In the genomic region with DNA sequence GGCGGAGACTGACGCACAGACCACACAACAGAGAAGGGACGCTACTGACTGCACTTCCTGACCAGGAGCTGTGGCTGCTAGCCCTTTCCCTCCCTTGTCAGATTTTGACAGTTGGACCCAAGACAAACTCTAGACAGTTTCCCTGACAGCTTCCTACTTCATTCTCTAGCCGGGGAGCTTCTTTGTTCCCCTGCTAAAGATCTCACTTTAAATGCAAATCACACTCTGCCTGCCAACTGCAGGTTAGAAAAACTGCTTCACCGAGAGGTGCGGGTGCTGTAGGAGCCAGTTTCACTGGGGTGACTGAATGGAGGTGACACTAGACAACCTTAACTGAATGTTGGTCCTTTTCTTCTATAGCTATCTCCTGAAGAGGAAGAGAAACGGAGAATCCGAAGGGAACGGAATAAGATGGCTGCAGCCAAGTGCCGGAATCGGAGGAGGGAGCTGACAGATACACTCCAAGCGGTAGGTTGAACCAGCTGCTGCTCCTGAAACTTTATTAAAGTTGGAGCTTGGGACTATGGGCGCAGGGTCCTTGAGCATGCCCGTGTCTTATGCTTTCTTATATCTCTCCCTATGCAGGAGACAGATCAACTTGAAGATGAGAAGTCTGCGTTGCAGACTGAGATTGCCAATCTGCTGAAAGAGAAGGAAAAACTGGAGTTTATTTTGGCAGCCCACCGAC, we compare ENCODE assay signal across 9 mouse cellular contexts. TPM values are rescaled to one million over a fixed set of nuclear protein-coding genes. Genes with fewer than 3 reads are reported as not detected.
DNase-seq lines count a peak whose midpoint lies in the region; ATAC-seq and TF ChIP-seq lines count a peak whose summit lies in the region.
"Had no signal": no experiment of that assay in that cellular context is flagged by ENCODE, and none has a peak within 500 bp of the region (broad histone marks: within the 10 kb centered on the region; RNA-seq: fewer than 3 reads in every experiment).

No protein-coding gene starts in this region.

- no peaks in the 10 kb centered on the region for H3K27me3 ChIP-seq in heart, postnatal 0 days (ENCODE audit: control insufficient read depth, insufficient read depth, low read length)
- H3K27me3 ChIP-seq in heart, adult 2 months (ENCODE audit: control insufficient read depth, insufficient read depth, low read length), result no peaks in the 10 kb centered on the region
- peaks cover 26% of the 10 kb centered on the region for H3K27me3 ChIP-seq in hindbrain, embryonic 14.5 days (ENCODE audit: control insufficient read depth, insufficient read depth, low read length)
- peaks cover 27% of the 10 kb centered on the region for H3K27me3 ChIP-seq in midbrain, embryonic 15.5 days (replicated peaks)
- H3K27me3 ChIP-seq: Patski had no signal

- peaks cover 13% of the 10 kb centered on the region for H3K36me3 ChIP-seq in heart, postnatal 0 days (replicated peaks; ENCODE audit: control insufficient read depth, insufficient read depth, low read length)
- no peaks in the 10 kb centered on the region for H3K36me3 ChIP-seq in heart, adult 2 months (ENCODE audit: control insufficient read depth, insufficient read depth, low read length)
- no peaks in the 10 kb centered on the region for H3K36me3 ChIP-seq in hindbrain, embryonic 14.5 days (replicated peaks; ENCODE audit: control insufficient read depth, insufficient read depth)
- no peaks in the 10 kb centered on the region for H3K36me3 ChIP-seq in midbrain, embryonic 15.5 days (replicated peaks)

- intact Hi-C loops in heart, adult 2 months (cut with DNase I), result loop anchor here (10.0 kb wide), 1 partner anchor 1019 kb away; no protein-coding TSS in a partner anchor

- H3K4me2 ChIP-seq in heart, postnatal 0 days (ENCODE audit: low read depth, low read length), result peak overlapping the region; percentile 93
- H3K4me2 ChIP-seq in hindbrain, embryonic 14.5 days (replicated peaks), result peak overlapping the region; percentile 100
- peak overlapping the region; percentile 100 for H3K4me2 ChIP-seq in midbrain, embryonic 15.5 days

- H3K79me2 ChIP-seq in heart, adult 2 months (replicated peaks; ENCODE audit: control insufficient read depth, insufficient read depth, low read length), result no peaks in the 10 kb centered on the region

- no peak for TF ChIP-seq POLR2A in heart, adult 2 months (IDR thresholded peaks at IDR 0.05; ENCODE audit: insufficient read depth, low read depth, low read length)
- no peak for TF ChIP-seq POLR2A in bone marrow macrophage, adult 2 months (IDR thresholded peaks at IDR 0.05; ENCODE audit: borderline replicate concordance, low read depth, low read length)

- peaks cover 20% of the 10 kb centered on the region for H3K4me1 ChIP-seq in heart, postnatal 0 days (ENCODE audit: control insufficient read depth, insufficient read depth)
- peaks cover 7% of the 10 kb centered on the region for H3K4me1 ChIP-seq in heart, adult 2 months (ENCODE audit: control insufficient read depth, insufficient read depth, low read length)
- H3K4me1 ChIP-seq in bone marrow macrophage, adult 2 months (ENCODE audit: control insufficient read depth, insufficient read depth, low read length), result peaks cover 16% of the 10 kb centered on the region
- peaks cover 27% of the 10 kb centered on the region for H3K4me1 ChIP-seq in hindbrain, embryonic 14.5 days (replicated peaks; ENCODE audit: control insufficient read depth, insufficient read depth, low read length)
- peaks cover 40% of the 10 kb centered on the region for H3K4me1 ChIP-seq in midbrain, embryonic 15.5 days

- H3K27ac ChIP-seq in heart, postnatal 0 days (ENCODE audit: low read depth), result no peak overlapping the region
- no peak overlapping the region for H3K27ac ChIP-seq in heart, adult 2 months
- no peak overlapping the region for H3K27ac ChIP-seq in bone marrow macrophage, adult 2 months (ENCODE audit: insufficient read depth, low read depth, low read length)
- no peak overlapping the region for H3K27ac ChIP-seq in hindbrain, embryonic 14.5 days
- no peak overlapping the region for H3K27ac ChIP-seq in midbrain, embryonic 15.5 days

- 58% methylated on average over 13 of the region's 16 CpGs for WGBS in heart, postnatal 0 days
- WGBS in heart, adult 2 months, result 64% methylated on average over 14 of the region's 16 CpGs
- 7% methylated on average over 15 of the region's 16 CpGs for WGBS in hindbrain, embryonic 14.5 days
- 10% methylated on average over 14 of the region's 16 CpGs for WGBS in midbrain, embryonic 15.5 days

- H3K9ac ChIP-seq in heart, postnatal 0 days (replicated peaks; ENCODE audit: low read depth, low read length), result peak overlapping the region; percentile 66
- H3K9ac ChIP-seq in heart, adult 2 months (ENCODE audit: low read depth, low read length), result no peak overlapping the region
- H3K9ac ChIP-seq in hindbrain, embryonic 14.5 days, result 0 out of 2 replicates have a peak overlapping the region, but pooled peaks have one; percentile 22
- H3K9ac ChIP-seq in midbrain, embryonic 15.5 days, result no peak overlapping the region

- no peak for TF ChIP-seq EP300 in heart, postnatal 0 days (IDR thresholded peaks at IDR 0.05; ENCODE audit: low read depth)
- no peak for TF ChIP-seq EP300 in heart, adult 2 months (IDR thresholded peaks at IDR 0.05; ENCODE audit: insufficient read depth, low read depth, low read length)

- peak overlapping the region; percentile 69 for H3K4me3 ChIP-seq in heart, postnatal 0 days (ENCODE audit: low read depth, low read length)
- no peak overlapping the region; the same call in 1 of the 2 replicates for H3K4me3 ChIP-seq in heart, adult 2 months
- peak overlapping the region; percentile 75 for H3K4me3 ChIP-seq in bone marrow macrophage, adult 2 months (ENCODE audit: insufficient read depth, low read length)
- peak overlapping the region; percentile 46 for H3K4me3 ChIP-seq in hindbrain, embryonic 14.5 days (replicated peaks; ENCODE audit: low read length)
- peak overlapping the region; percentile 64 for H3K4me3 ChIP-seq in midbrain, embryonic 15.5 days

- no peak for TF ChIP-seq CTCF in heart, postnatal 0 days (IDR thresholded peaks at IDR 0.05; ENCODE audit: low read depth)
- TF ChIP-seq CTCF in heart, adult 2 months (IDR thresholded peaks at IDR 0.05), result no peak
- TF ChIP-seq CTCF in bone marrow macrophage, adult 2 months (IDR thresholded peaks at IDR 0.05; ENCODE audit: low read depth, low read length), result no peak

- DNase-seq in heart, postnatal 0 days (ENCODE audit: low spot score), result no peak
- no peak for DNase-seq in heart, adult 2 months
- DNase-seq in hindbrain, embryonic 14.5 days (ENCODE audit: low spot score), result no peak
- no peak for DNase-seq in testis, postnatal 10 days (ENCODE audit: low spot score)
- DNase-seq in layer of hippocampus, adult 11-12 months (ENCODE audit: low spot score), result no peak
- DNase-seq in cerebellum, postnatal 4 days (ENCODE audit: low spot score in 2 of 2), result no peak

- no peak for ATAC-seq in heart, postnatal 0 days (ENCODE audit: insufficient read depth, low read depth)
- ATAC-seq in hindbrain, embryonic 14.5 days (ENCODE audit: low FRiP score), result no peak
- ATAC-seq in midbrain, embryonic 15.5 days (replicated peaks), result no peak
- ATAC-seq: Patski had no signal

- no peaks in the 10 kb centered on the region for H3K9me3 ChIP-seq in heart, postnatal 0 days (replicated peaks; ENCODE audit: control insufficient read depth, low read length)
- H3K9me3 ChIP-seq in hindbrain, embryonic 14.5 days (ENCODE audit: control insufficient read depth, low read length), result no peaks in the 10 kb centered on the region
- H3K9me3 ChIP-seq in midbrain, embryonic 15.5 days, result no peaks in the 10 kb centered on the region

RNA-seq across cellular contexts. Expression of a gene that starts 1.7 kb away (rescaled TPM):
- total RNA-seq in heart, postnatal 0 days (2014; rRNA removed; ENCODE audit: low replicate concordance), result 12.8 and 18.5 TPM in 2 replicates
- 1.6 and 2.7 TPM in 2 replicates for polyA plus RNA-seq in heart, postnatal 0 days (2015; fragmentation: Nextera tagmentation; extraction: Ambion mirVana)
- 1 to 10 TPM; 3.0 to 5.7 TPM for total RNA-seq in heart, adult 2 months (2021)
- polyA plus RNA-seq in heart, adult 2 months (2012; rRNA removed), result 9.1 and 12.6 TPM in 2 replicates
- polyA plus RNA-seq in bone marrow macrophage, adult 2 months (2012; ENCODE audit: insufficient read depth, insufficient read length, missing spikeins), result 64.0 and 65.2 TPM in 2 replicates
- polyA plus RNA-seq in hindbrain, embryonic 14.5 days (2014; fragmentation: Nextera tagmentation; extraction: Ambion mirVana), result 2.7 and 3.4 TPM in 2 replicates
- 1.4 and 1.6 TPM in 2 replicates for polyA plus RNA-seq in midbrain, embryonic 15.5 days (2015; fragmentation: Nextera tagmentation; extraction: Ambion mirVana)

Comparison
In these comparisons a context has a peak if more than half of its experiments do, and no peak if none do; other contexts are left out.
1. H3K9ac ChIP-seq: peak in heart, postnatal 0 days (single experiment) and hindbrain, embryonic 14.5 days (single experiment); none in heart, adult 2 months (single experiment) and midbrain, embryonic 15.5 days (single experiment).
2. Peak in every context shown above with its lines, with median percentiles within 50 percentile points of each other: H3K4me2 ChIP-seq.